Mouse (Mus musculus) forebrain, postnatal 0 days (tissue): ENCODE results near the gene Rasa3. TPM values are rescaled to one million over a fixed set of nuclear protein-coding genes. Genes with fewer than 3 reads are reported as not detected.

Experiments used
- ATAC-seq: fragments of 200-750 bp; cut with Nextera tagmentation; 2 replicates; pipeline ENCODE4 v1.8.0; 2017; ENCODE audit warnings: mild to moderate bottlenecking, moderate library complexity
- DNase-seq: peaks from one replicate; pipeline ENCODE4 v3.0.0-alpha.2; 2015
- H3K27ac ChIP-seq: fragments of 300-500 bp; sonication (generic); 2 replicates; pipeline ENCODE4 v1.5.1; 2014; ENCODE audit warnings: low read depth, mild to moderate bottlenecking, antibody characterized with exemption, low read length, moderate library complexity, mixed read lengths
- H3K27me3 ChIP-seq: fragments of 300-500 bp; sonication (generic); 2 replicates; pipeline ENCODE4 v1.6.1; 2014; ENCODE audit warnings: mild to moderate bottlenecking, low read length, mixed read lengths; ENCODE audit not compliant: insufficient read depth
- H3K36me3 ChIP-seq: fragments of 300-500 bp; sonication (generic); 2 replicates; pipeline ENCODE4 v1.6.1; 2014; ENCODE audit warnings: mild to moderate bottlenecking, moderate library complexity; ENCODE audit not compliant: insufficient read depth
- H3K4me1 ChIP-seq: fragments of 300-500 bp; sonication (generic); 2 replicates; pipeline ENCODE4 v1.6.1; 2014; ENCODE audit warnings: antibody characterized with exemption; ENCODE audit not compliant: insufficient read depth
- H3K4me2 ChIP-seq: fragments of 300-500 bp; sonication (generic); 2 replicates; pipeline ENCODE4 v1.6.1; 2014; ENCODE audit warnings: low read depth, mild to moderate bottlenecking, moderate library complexity
- H3K4me3 ChIP-seq: fragments of 300-500 bp; sonication (generic); 2 replicates; pipeline ENCODE4 v1.5.1; 2014; ENCODE audit warnings: low read depth, low read length, mixed read lengths
- H3K9ac ChIP-seq: fragments of 300-500 bp; sonication (generic); 2 replicates; pipeline ENCODE4 v1.6.1; 2014; ENCODE audit warnings: mild to moderate bottlenecking
- H3K9me3 ChIP-seq: fragments of 300-500 bp; sonication (generic); 2 replicates; pipeline ENCODE4 v1.6.1; 2016; ENCODE audit warnings: low read length
- CTCF ChIP-seq: sonication (generic); IDR thresholded peaks from 2 replicates; pipeline ENCODE4 v1.5.1; 2016; ENCODE audit warnings: antibody characterized with exemption, control low read depth, low read depth
- WGBS: fragments of 180-500 bp; shearing (Covaris S2); extraction: QIAGEN DNeasy Blood & Tissue Kit; methylation state at CpG from one replicate; pipeline ENCODE4 v1.1.7; 2014; 5-methylcytosine and 5-hydroxymethylcytosine counted together
- polyA plus RNA-seq: library from polyadenylated mRNA; unstranded; fragments of >200 nt; fragmentation: Nextera tagmentation; extraction: Ambion mirVana; gene quantifications from 2 replicates; pipeline ENCODE4 v1.2.1, GENCODE M21; 2015
- total RNA-seq: library from RNA; depleted of rRNA; stranded (reverse); fragments of >200 nt; gene quantifications from 2 replicates; pipeline ENCODE4 v1.2.3, GENCODE M21; 2014

Gene Rasa3
- total and polyA plus RNA-seq, 2 experiments from 2014 or later = 24.3 to 49.7 TPM

GRCm38 (mm10) chr8:13686426-13686825 is 9.0 kb upstream of the Rasa3 start:
- H3K9me3 ChIP-seq = no peaks in the 10 kb centered on the region

GRCm38 (mm10) chr8:13685674-13686314 is 8.4 kb upstream of the Rasa3 start:
- no peaks in the 10 kb centered on the region for H3K27me3 ChIP-seq
- no peaks in the 10 kb centered on the region for H3K36me3 ChIP-seq
- no peak for DNase-seq
- 84% methylated on average over 16 of the region's 16 CpGs for WGBS
- H3K4me2 ChIP-seq = no peak overlapping the region
- ATAC-seq = no peak
- H3K4me1 ChIP-seq = no peaks in the 10 kb centered on the region
- H3K27ac ChIP-seq = no peak overlapping the region
- no peak overlapping the region for H3K4me3 ChIP-seq
- no peaks in the 10 kb centered on the region for H3K9me3 ChIP-seq
- no peak for TF ChIP-seq CTCF
- no peak overlapping the region for H3K9ac ChIP-seq

More at GRCm38 (mm10) chr8:13686426-13686825, 9.0 kb upstream of the Rasa3 start:
- TF ChIP-seq CTCF = no peak
- 68% methylated on average over 7 of the region's 7 CpGs for WGBS
- Histone ChIP-seq H3K4me1 (no peaks in the 10 kb centered on the region), H3K4me3 (no peak overlapping the region), H3K4me2 (no peak overlapping the region), H3K27me3 (no peaks in the 10 kb centered on the region), H3K27ac (no peak overlapping the region), H3K9ac (no peak overlapping the region), H3K36me3 (no peaks in the 10 kb centered on the region)
- DNase-seq = no peak
- no peak for ATAC-seq

- H3K4me3 ChIP-seq = no peak overlapping the region
- TF ChIP-seq CTCF = no peak
- ATAC-seq = no peak
- H3K4me1 ChIP-seq = no peaks in the 10 kb centered on the region
- H3K4me2 ChIP-seq = no peak overlapping the region
- no peaks in the 10 kb centered on the region for H3K9me3 ChIP-seq
- 74% methylated on average over 7 of the region's 7 CpGs for WGBS
- DNase-seq = no peak
- H3K36me3 ChIP-seq = no peaks in the 10 kb centered on the region
- no peak overlapping the region for H3K9ac ChIP-seq
- H3K27ac ChIP-seq = no peak overlapping the region
- no peaks in the 10 kb centered on the region for H3K27me3 ChIP-seq
Observed at GRCm38 (mm10) chr8:13684131-13684530, 6.7 kb upstream of the Rasa3 start.

- no peak for TF ChIP-seq CTCF
- Histone ChIP-seq H3K4me3 (peak overlapping the region; percentile 90), H3K27ac (no peak overlapping the region)
Observed at GRCm38 (mm10) chr8:13678182-13678581, 779 bp upstream of the Rasa3 start.

GRCm38 (mm10) chr8:13676701-13677412 is 546 bp downstream of the Rasa3 start:
- H3K9ac ChIP-seq = peak overlapping the region; percentile 93
- H3K4me3 ChIP-seq = peak overlapping the region; percentile 90
- H3K9me3 ChIP-seq = no peaks in the 10 kb centered on the region
- H3K4me1 ChIP-seq = peaks cover 16% of the 10 kb centered on the region
- H3K36me3 ChIP-seq = no peaks in the 10 kb centered on the region
- no peaks in the 10 kb centered on the region for H3K27me3 ChIP-seq
- peak overlapping the region; percentile 95 for H3K27ac ChIP-seq
- TF ChIP-seq CTCF = peak; percentile 43; the same call in 1 of the 2 replicates
- WGBS = under 1% methylated on average over 47 of the region's 47 CpGs
- ATAC-seq (peak; percentile 86), DNase-seq (peak; percentile 93)
- peak overlapping the region; percentile 57 for H3K4me2 ChIP-seq

More at GRCm38 (mm10) chr8:13678182-13678581, 779 bp upstream of the Rasa3 start:
- Histone ChIP-seq H3K9ac (peak overlapping the region; percentile 93; the same call in 1 of the 2 replicates), H3K36me3 (no peaks in the 10 kb centered on the region), H3K4me2 (peak overlapping the region; percentile 57), H3K27me3 (no peaks in the 10 kb centered on the region), H3K4me1 (peaks cover 15% of the 10 kb centered on the region), H3K9me3 (no peaks in the 10 kb centered on the region)
- WGBS = 41% methylated on average over 8 of the region's 8 CpGs
- DNase-seq = no peak
- ATAC-seq = no peak

GRCm38 (mm10) chr8:13676302-13676700 is 1.1 kb downstream of the Rasa3 start:
- no peaks in the 10 kb centered on the region for H3K36me3 ChIP-seq
- TF ChIP-seq CTCF = peak; percentile 48
- H3K9ac ChIP-seq = peak overlapping the region; percentile 93
- no peaks in the 10 kb centered on the region for H3K9me3 ChIP-seq
- H3K4me3 ChIP-seq = peak overlapping the region; percentile 90
- peak overlapping the region; percentile 57 for H3K4me2 ChIP-seq
- WGBS = under 1% methylated on average over 12 of the region's 12 CpGs
- peak overlapping the region; percentile 95 for H3K27ac ChIP-seq
- no peaks in the 10 kb centered on the region for H3K27me3 ChIP-seq
- peaks cover 16% of the 10 kb centered on the region for H3K4me1 ChIP-seq
- DNase-seq (peak; percentile 76), ATAC-seq (peak; percentile 27)

GRCm38 (mm10) chr8:13675524-13675923 is 1.9 kb downstream of the Rasa3 start:
- DNase-seq = no peak
- WGBS = 46% methylated on average over 8 of the region's 8 CpGs
- peak overlapping the region; percentile 57 for H3K4me2 ChIP-seq
- TF ChIP-seq CTCF = no peak
- no peaks in the 10 kb centered on the region for H3K27me3 ChIP-seq
- no peaks in the 10 kb centered on the region for H3K36me3 ChIP-seq
- peak overlapping the region; percentile 95 for H3K27ac ChIP-seq
- peak overlapping the region; percentile 93 for H3K9ac ChIP-seq
- peaks cover 16% of the 10 kb centered on the region for H3K4me1 ChIP-seq
- no peak for ATAC-seq
- no peaks in the 10 kb centered on the region for H3K9me3 ChIP-seq
- peak overlapping the region; percentile 90 for H3K4me3 ChIP-seq
